Mouse (Mus musculus) stomach, embryonic 14.5 days (tissue): Measurements from ENCODE around the gene Ftl1. TPM values are rescaled to one million over a fixed set of nuclear protein-coding genes. Genes with fewer than 3 reads are reported as not detected.
"Not testable (repeated sequence)": the region's sequence is repeated elsewhere in the genome, so short reads cannot be mapped to it uniquely, and the experiment has no call there.

Source experiments
- ATAC-seq: fragments of 200-750 bp; cut with Nextera tagmentation; 2 replicates; pipeline ENCODE4 v1.8.0; 2017; ENCODE audit warnings: low read depth, moderate TSS enrichment; ENCODE audit not compliant: insufficient number of reproducible peaks, insufficient read depth, low FRiP score
- H3K27ac ChIP-seq: fragments of 300-500 bp; sonication (generic); 2 replicates; pipeline ENCODE4 v1.5.1; 2014; ENCODE audit warnings: mild to moderate bottlenecking, low read length, moderate library complexity, mixed read lengths
- H3K27me3 ChIP-seq: fragments of 300-500 bp; sonication (generic); 2 replicates; pipeline ENCODE4 v1.6.1; 2014; ENCODE audit warnings: low read length, control low read depth, mixed read lengths; ENCODE audit not compliant: control insufficient read depth, insufficient read depth
- H3K36me3 ChIP-seq: fragments of 300-500 bp; sonication (generic); 2 replicates; pipeline ENCODE4 v1.6.1; 2014; ENCODE audit warnings: mild to moderate bottlenecking, control low read depth, low read length, moderate library complexity, mixed read lengths; ENCODE audit not compliant: control insufficient read depth, insufficient read depth
- H3K4me1 ChIP-seq: fragments of 300-500 bp; sonication (generic); 2 replicates; pipeline ENCODE4 v1.6.1; 2014; ENCODE audit warnings: low read length, control low read depth, mixed read lengths; ENCODE audit not compliant: control insufficient read depth, insufficient read depth
- H3K4me2 ChIP-seq: fragments of 300-500 bp; sonication (generic); replicated peaks from 2 replicates; pipeline ENCODE4 v1.6.1; 2014; ENCODE audit warnings: low read depth, low read length, control low read depth
- H3K4me3 ChIP-seq: fragments of 300-500 bp; sonication (generic); 2 replicates; pipeline ENCODE4 v1.5.1; 2014; ENCODE audit warnings: low read depth, low read length, control low read depth
- H3K9ac ChIP-seq: fragments of 300-500 bp; sonication (generic); replicated peaks from 2 replicates; pipeline ENCODE4 v1.6.1; 2014; ENCODE audit warnings: low read depth, mild to moderate bottlenecking, control low read depth, low read length, moderate library complexity, mixed read lengths
- H3K9me3 ChIP-seq: fragments of 300-500 bp; sonication (generic); 2 replicates; pipeline ENCODE4 v1.6.1; 2016; ENCODE audit warnings: low read depth, low read length, control low read depth; ENCODE audit not compliant: control insufficient read depth
- WGBS: fragments of 180-500 bp; shearing (Covaris S2); extraction: QIAGEN DNeasy Blood & Tissue Kit; methylation state at CpG from one replicate; pipeline ENCODE4 v1.1.7; 2014; 5-methylcytosine and 5-hydroxymethylcytosine counted together
- polyA plus RNA-seq: library from polyadenylated mRNA; unstranded; fragments of >200 nt; fragmentation: Nextera tagmentation; extraction: Ambion mirVana; gene quantifications from 2 replicates; pipeline ENCODE4 v1.2.1, GENCODE M21; 2014

Gene Ftl1
- polyA plus RNA-seq, 1 experiment from 2014 or later: 4,681 TPM

DNA sequence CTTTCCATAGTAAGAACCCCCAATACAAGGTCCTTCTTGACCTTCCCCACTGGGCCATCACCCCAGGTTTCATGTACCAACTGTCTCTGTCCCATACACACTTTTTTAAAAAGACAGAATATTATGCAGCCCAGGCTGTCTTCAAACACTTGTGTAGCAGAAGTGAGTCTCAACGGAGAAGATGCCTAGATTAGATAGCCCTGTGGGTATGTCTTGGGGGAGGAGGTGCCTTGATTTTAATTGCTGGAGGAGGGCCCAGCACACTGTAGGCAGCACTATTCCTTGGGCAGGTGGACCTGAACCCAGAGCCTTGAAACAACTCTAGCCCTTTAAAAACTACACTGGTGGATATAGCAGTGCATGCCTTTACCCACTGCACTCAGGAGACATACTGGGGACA is 22.5 kb upstream of the Ftl1 start:
- Histone ChIP-seq H3K27me3 (no peaks in the 10 kb centered on the region), H3K9ac (no peak overlapping the region), H3K36me3 (no peaks in the 10 kb centered on the region), H3K27ac (no peak overlapping the region), H3K4me3 (no peak overlapping the region), H3K4me1 (no peaks in the 10 kb centered on the region), H3K9me3 (no peaks in the 10 kb centered on the region), H3K4me2 (no peak overlapping the region)
- 71% methylated on average over 1 of the region's 1 CpGs for WGBS
- ATAC-seq: no peak

DNA sequence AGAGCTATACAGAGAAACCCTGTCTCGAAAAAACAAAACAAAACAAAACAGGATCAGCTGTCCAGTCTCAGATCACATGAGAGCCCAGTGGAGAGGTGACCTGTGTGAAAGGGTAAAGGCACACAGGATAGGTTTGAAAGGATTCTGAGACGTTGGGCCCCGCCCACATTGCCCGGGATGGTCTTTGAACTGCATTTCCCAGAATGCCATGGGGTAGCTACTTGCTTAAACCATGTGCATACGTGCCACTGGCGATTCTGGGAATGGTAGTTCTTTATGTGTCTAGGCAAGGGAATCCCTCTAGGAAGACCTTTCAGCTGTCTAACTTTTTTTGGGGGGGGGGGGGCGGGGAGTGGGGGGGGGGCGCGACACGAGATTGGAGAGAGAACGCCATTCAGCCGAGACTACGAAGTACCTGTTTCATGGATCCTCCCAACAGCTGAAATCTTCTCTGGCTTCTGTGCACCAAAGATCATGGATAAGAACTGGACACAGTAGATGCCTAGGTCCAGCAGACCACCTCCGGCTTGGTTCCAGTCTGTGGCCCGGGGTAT is 21.8 kb upstream of the Ftl1 start, which contains the start of gene Tulp2:
TSS of gene Tulp2 (plus strand) at position 504 of the 554 bp plus-strand sequence.
- Histone ChIP-seq H3K9me3 (no peaks in the 10 kb centered on the region), H3K4me3 (no peak within 1 kb of the TSS), H3K27me3 (no peaks in the 10 kb centered on the region), H3K27ac (no peak within 1 kb of the TSS), H3K9ac (no peak within 1 kb of the TSS), H3K4me1 (no peaks in the 10 kb centered on the region), H3K36me3 (no peaks in the 10 kb centered on the region), H3K4me2 (no peak within 1 kb of the TSS)
- peak; percentile 71; the same call in 1 of the 2 replicates for ATAC-seq
- 46% methylated on average over 15 of the region's 15 CpGs for WGBS

GRCm38 (mm10) chr7:45480310-45480709 is 20.6 kb upstream of the Ftl1 start:
- H3K4me1 ChIP-seq, H3K4me3 ChIP-seq, H3K36me3 ChIP-seq, H3K27me3 ChIP-seq, H3K9ac ChIP-seq, H3K4me2 ChIP-seq, ATAC-seq, H3K27ac ChIP-seq, H3K9me3 ChIP-seq: not testable (repeated sequence)
- WGBS: 71% methylated on average over 3 of the region's 4 CpGs

- ATAC-seq: no peak
- WGBS: 95% methylated on average over 7 of the region's 7 CpGs
Observed at GRCm38 (mm10) chr7:45478774-45479173, 19.1 kb upstream of the Ftl1 start.

DNA sequence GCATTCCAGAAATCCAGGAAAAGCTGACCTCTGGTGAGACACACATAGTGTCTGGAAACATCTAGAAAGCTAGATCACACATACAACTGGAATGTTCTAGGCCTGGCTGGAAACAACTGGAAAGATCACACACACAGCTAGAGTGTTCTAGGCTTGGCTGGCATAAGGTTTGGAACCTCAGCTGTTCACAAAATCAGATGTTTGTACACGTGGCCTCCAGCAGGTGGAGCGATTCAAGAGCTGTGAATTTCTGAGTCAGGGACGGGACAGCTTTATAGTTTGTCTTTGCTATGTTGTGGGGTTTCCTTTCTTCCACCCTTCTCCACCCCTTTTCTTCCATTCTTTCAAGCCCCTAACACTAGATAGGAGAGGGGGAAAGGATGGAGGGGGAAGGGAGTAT is 17.3 kb upstream of the Ftl1 start:
- Histone ChIP-seq H3K27me3 (no peaks in the 10 kb centered on the region), H3K36me3 (no peaks in the 10 kb centered on the region), H3K4me2 (no peak overlapping the region), H3K4me1 (no peaks in the 10 kb centered on the region), H3K4me3 (no peak overlapping the region), H3K9ac (no peak overlapping the region), H3K9me3 (no peaks in the 10 kb centered on the region), H3K27ac (no peak overlapping the region)
- no peak for ATAC-seq
- 8% methylated on average over 3 of the region's 3 CpGs for WGBS

More at GRCm38 (mm10) chr7:45478774-45479173, 19.1 kb upstream of the Ftl1 start:
- Histone ChIP-seq H3K9me3 (no peaks in the 10 kb centered on the region), H3K4me2 (no peak overlapping the region), H3K27ac (no peak overlapping the region), H3K4me3 (no peak overlapping the region), H3K9ac (no peak overlapping the region), H3K4me1 (no peaks in the 10 kb centered on the region), H3K27me3 (no peaks in the 10 kb centered on the region), H3K36me3 (no peaks in the 10 kb centered on the region)

DNA sequence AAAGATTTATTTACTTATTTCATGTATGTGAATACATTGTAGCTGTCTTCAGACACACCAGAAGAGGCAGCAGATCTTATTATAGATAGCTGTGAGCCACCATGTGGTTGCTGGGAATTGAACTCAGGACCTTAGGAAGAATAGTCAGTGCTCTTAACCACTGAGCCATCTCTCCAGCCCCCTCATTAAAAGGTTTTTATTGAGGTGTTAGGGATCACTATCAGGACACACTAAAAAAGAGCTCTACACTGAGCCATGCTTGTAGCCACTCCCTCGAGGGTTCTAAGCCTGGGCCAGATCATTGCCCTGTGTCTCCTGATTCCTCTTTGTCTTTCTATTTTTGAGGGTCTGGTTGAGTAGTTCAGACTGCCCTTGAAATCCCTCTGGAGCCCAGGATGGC is 16.8 kb upstream of the Ftl1 start:
- Histone ChIP-seq H3K4me2 (no peak overlapping the region), H3K9me3 (no peaks in the 10 kb centered on the region), H3K4me1 (no peaks in the 10 kb centered on the region), H3K36me3 (no peaks in the 10 kb centered on the region), H3K27me3 (no peaks in the 10 kb centered on the region), H3K9ac (no peak overlapping the region), H3K27ac (no peak overlapping the region), H3K4me3 (no peak overlapping the region)
- no peak for ATAC-seq
- 50% methylated on average over 1 of the region's 1 CpGs for WGBS

GRCm38 (mm10) chr7:45475291-45475969 is 15.7 kb upstream of the Ftl1 start:
- H3K27ac ChIP-seq: no peak overlapping the region
- no peak overlapping the region for H3K9ac ChIP-seq
- H3K4me2 ChIP-seq: peak overlapping the region; percentile 19; the same call in 1 of the 2 replicates
- H3K9me3 ChIP-seq: no peaks in the 10 kb centered on the region
- peak; percentile 46; the same call in 1 of the 2 replicates for ATAC-seq
- H3K27me3 ChIP-seq: no peaks in the 10 kb centered on the region
- H3K4me1 ChIP-seq: no peaks in the 10 kb centered on the region
- H3K4me3 ChIP-seq: no peak overlapping the region
- no peaks in the 10 kb centered on the region for H3K36me3 ChIP-seq
- WGBS: 60% methylated on average over 16 of the region's 16 CpGs

- Histone ChIP-seq H3K27me3 (no peaks in the 10 kb centered on the region), H3K4me1 (0 out of 2 replicates have a peak, but pooled peaks cover 4% of the 10 kb centered on the region), H3K9me3 (no peaks in the 10 kb centered on the region), H3K9ac (no peak overlapping the region), H3K4me2 (no peak overlapping the region), H3K36me3 (no peaks in the 10 kb centered on the region), H3K4me3 (no peak overlapping the region), H3K27ac (no peak overlapping the region)
- 10% methylated on average over 3 of the region's 3 CpGs for WGBS
- no peak for ATAC-seq
Observed at GRCm38 (mm10) chr7:45470869-45471268, 11.2 kb upstream of the Ftl1 start.
